Mouse (Mus musculus) left cerebral cortex, postnatal 4 days (tissue): ENCODE data around the gene Dis3l. TPM values are rescaled to one million over a fixed set of nuclear protein-coding genes. Genes with fewer than 3 reads are reported as not detected.

Experiments
- DNase-seq: peaks from one replicate; pipeline ENCODE4 v3.0.0-alpha.2; 2022
- intact Hi-C: fragments of 180-260 bp; cut with DNase I; formaldehyde crosslinking; loops from one replicate; pipeline ENCODE4 v1.15.1; 2025
- total RNA-seq, 2 experiments: library from RNA; stranded (reverse); gene quantifications; 2 replicates each; pipeline ENCODE4 v1.2.3; 2021

Gene Dis3l
- total RNA-seq, result 10 to 100 TPM; 29.0 to 29.5 TPM

DNA sequence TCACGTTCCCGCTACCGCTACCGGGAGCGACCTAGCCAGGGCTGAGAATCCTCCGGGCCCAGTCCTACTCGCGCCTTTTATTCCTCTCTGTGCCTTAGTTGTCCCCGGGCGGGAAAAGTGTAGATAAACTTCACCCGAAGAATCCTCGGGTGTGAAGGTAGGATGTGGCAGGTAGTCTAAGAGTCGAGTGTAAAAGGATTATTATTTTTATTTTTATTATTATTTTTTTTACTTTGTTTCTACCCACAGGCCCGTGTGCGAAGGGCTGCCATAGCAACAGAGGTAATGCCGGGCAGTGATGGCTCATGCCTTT, at the start of gene Dis3l:
Gene Dis3l, minus strand, starts transcription at position 35 of the 313 bp plus-strand sequence.
- DNase-seq, result no peak
- intact Hi-C loops, result loop anchor here (10.0 kb wide), 1 partner anchor 304 kb away; no protein-coding TSS in a partner anchor

DNA sequence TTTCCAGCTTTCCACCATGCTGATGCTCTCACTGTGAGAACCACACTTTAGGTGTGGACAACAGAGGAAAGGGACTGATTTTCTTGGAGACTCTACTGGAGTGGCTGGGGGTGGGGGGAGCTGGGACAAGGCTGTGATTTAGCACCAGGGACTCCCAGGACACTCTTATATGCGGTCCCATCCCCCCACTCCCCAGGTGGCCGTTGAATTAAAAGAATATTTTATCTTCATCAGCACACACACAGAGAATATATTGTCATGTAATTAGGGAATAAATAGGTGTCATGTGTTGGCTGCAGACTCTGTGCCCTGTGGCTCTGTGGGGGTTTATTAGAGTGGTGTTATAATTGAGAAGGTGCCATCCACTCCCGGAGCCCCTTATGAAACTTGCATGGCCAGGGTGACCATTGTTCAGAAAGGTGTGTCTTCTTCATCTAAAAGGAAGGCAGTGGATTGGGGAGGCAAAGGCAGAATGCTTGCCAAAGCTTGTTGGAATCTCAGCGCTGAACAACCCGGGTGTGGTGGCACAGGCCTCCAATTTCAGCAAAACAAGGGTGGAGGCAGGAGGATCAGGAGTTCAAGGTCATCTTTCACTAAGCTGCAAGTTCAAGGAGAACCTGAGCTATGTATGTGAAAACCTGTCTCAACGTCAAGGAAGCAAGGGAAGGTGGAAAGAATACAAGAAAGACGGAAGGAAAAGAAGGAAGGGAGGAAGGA, 48.6 kb upstream of the Dis3l start:
- intact Hi-C loops, result no loop called here
- no peak for DNase-seq

DNA sequence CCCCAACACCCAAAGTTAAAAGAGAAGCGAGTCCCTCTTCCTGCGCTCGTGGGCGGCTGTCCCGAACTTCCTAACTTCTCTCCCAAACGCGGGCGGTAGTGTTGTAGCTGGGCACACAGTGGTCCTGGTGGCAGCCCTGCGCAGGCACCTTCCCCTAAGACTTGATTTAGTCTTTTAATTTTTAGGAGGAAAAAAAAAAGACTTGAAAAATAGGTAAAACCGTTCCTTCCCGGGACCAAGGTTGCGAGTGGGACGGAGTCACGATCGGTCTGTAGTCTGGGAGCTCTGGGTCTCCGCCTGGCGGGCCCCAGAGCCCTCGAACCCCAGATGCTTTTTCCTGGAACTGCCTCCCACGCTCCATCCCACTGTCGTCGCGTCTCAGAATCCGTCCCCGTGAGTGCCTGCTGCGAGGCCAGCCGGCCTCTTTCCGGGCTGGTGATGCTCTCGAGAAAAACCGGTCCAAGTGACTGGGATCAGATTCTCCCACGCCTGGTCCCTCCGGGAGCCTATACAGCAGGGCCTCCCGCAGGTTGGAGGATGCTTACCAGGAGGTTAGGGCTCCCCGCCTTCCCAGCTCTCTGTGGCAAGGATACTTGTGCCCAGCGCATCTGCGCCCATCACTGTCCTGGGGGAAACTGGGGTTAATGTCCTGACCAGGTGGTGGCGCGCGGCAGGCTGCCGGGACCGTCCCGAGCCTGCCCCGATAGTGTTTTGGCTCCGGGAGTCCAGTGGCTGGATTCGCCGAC, 45.6 kb upstream of the Dis3l start:
- intact Hi-C loops, result no loop called here
- DNase-seq, result peak; percentile 24

DNA sequence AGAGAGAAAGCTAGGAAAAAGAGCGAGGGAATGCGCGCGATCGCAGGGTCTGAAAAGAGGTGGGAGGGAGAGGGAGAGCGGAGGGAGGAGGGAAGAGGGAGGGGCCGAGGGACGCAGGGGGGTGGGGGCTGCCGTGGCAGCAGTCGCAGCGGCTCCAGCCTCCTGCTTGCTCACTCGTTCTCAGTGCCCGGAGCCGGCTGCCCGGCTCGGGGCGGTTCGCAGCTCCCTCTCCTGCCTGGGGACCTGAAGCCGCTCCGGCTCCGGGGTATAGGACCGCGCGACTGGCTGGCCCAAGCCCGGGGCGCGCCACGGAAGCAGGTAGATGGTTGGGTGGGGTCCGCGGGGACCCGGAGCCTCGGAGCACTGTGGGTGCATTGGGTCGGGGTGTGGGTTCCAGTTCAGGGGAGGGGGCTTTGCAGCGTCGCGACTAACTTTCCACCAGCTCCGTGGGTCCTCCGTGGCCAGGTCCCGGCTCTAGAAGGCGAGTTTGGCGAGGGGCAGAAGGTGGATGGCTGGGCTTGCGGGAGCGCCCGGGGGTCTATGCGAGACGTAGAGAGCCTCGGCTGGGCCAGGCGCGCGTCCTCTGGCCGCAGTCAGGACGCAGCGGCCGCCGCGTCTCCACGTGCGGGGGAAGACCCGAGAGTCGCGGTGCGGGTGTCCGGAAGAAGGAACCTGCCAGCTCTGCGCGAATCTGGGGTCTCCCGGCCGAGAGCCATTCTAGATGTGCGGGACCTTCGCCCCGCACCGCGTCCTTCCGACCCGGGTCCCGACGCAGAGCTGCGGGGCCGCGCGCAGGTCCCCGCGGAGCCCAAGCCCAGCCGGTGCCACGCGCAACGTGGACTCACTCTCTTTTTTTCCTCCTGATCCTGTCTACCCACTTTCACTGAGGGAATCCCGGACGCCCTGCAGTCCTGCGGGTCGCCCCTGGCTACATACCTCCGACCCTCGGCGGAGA, 44.7 kb upstream of the Dis3l start, which contains the start of gene Megf11:
Gene Megf11, plus strand, starts transcription at position 116 of the 955 bp plus-strand sequence.
- intact Hi-C loops, result no loop called here
- DNase-seq, result peak; percentile 72

DNA sequence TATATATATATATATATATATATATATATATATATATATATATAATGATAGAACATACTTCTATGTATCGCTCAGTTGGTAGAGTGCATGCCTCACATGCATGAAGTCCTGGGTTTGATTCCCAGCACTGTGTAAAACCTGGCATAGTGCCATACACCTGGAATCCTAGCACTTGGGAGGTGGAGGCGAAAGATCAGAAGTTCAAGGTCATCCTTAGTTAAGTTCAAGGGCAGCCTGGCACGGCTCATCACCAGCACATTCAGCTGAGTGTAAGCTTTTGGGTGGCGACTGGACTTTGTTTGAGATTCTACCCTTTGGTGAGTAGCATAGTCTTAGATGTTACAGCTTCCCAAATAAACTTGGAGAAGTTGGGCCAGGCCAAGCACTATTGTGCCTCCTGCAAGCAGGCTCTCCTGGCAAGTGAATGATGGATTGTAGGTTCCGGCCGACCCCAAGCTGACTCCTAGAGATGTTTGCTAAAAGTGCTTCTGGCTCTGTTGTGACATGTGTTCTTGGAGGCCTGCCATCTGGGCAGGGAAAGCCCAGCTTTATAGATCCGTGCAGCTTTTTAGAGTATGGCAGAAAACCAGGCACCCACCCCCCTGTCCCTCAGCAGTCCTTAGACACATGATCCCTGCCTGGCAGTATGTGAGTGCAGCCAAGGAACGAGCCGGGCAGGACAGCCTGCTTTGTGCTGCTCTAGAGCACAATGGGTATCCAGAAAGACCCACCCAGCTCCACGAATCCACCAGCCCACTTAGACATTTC, 42.1 kb upstream of the Dis3l start:
- DNase-seq, result peak; percentile 55
- intact Hi-C loops, result no loop called here

DNA sequence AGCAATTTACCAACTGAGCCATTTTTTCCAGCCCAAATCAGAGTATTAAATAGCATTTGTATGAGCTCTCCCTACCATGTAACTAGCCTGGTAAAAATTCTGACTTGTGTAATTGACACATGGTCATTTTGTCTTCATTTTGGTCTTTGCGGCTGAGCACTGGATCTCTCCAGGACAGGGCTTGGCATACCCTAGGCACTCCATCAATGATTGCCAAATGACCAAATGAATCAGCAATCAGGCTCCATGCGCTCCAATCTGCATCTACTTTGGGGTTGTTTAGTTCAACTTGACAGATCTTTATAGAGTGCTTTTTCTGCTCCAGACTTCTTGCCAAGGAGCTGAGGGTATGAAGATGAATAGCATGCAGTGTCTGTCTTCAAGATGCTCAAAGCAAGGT, 35.3 kb upstream of the Dis3l start:
- intact Hi-C loops, result no loop called here
- no peak for DNase-seq

DNA sequence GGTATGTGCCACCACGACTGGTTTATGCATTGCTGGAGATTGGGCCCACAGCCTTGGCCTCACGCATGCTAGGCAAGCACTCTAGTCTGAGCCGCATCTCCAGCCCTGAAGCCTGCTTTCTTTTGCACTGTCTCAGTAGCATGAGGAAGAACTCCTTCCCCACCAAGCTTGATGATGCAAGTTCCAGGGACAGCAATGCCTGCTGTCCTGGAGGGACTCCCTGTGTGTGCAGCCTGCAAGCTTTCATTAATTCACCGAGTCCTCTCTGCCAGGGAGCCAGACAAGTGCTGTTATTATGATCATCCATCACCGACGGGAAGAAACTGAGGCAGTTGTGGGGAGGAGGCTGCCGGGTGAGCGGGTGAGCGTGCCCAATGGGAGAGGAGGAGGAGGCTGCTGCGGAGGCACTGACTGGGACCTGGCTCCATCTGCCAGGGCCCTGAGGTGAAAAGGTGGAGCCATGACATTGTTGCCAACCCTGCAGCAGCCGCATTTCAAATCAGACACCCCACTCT, 30.3 kb upstream of the Dis3l start:
- no peak for DNase-seq
- intact Hi-C loops, result no loop called here

DNA sequence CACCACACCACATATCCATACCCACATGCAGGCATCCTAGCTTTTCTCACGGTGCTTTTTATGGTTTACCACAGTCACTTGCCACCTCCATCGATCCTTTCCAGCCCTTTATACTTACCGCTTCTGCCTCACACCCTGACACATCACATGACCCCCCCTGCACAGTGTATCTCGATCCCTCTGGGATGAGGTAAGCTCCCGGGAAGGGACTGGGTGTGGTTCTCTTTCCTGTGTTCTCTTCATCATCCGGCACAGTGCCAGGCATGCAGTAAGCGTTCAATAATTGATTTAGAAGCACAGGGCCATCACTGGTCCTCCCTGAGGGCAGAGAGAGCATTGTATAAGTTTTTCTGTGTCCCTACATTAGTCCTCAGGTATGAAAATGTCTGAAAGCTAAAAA, 28.8 kb upstream of the Dis3l start:
- DNase-seq, result no peak
- intact Hi-C loops, result no loop called here

DNA sequence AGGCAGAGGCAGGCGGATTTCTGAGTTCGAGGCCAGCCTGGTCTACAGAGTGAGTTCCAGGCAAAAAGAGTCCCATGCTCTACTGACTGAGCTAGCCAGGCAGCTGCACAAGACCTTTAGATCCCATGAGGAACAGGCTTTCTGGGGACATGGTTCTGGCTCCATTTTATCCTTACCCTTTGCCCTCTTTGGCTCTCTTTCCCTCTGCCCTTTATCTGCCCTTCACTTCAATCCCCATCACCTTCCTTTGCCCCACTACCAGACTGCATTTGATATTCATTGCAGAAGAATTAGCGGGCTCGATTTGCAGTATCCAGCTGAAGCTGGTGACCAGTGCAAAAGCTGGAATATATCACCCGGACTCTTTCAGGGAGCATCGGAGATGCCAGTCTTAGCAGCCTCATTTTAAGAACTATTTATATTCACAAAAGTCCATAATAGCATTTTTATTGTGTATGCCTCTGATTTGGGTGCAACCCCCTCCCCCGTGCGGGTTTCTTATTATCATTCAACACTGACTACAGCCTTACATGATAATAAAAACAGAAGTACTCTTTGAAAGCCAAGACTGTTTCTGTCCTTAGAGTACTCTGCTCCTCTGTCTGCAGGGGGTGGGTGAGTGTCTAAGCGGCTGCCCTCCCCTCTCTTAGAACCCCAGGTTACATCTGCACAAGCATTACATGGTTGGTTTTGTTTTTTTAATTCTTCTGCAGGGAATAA, 20.3 kb upstream of the Dis3l start:
- intact Hi-C loops, result no loop called here
- no peak for DNase-seq

DNA sequence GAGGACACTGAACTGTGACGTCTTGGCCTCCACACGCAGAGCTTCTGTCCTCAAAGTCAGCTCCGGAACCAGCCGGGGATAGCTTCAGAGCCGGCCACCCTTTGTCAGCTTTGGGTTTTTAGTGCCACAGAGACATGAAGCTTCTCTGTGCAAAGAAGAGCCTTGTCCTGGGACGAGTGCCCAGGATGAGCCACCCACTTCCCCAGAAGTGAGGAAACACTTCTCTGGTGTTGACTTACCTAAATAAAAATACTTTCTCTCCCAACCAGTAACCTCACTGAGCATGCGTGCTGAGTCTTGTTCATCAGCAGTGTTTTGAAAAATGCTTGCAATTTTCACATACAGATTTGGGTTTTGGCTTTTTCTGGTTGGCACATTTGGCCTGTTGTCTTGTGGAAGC, 14.5 kb upstream of the Dis3l start:
- intact Hi-C loops, result no loop called here
- no peak for DNase-seq

DNA sequence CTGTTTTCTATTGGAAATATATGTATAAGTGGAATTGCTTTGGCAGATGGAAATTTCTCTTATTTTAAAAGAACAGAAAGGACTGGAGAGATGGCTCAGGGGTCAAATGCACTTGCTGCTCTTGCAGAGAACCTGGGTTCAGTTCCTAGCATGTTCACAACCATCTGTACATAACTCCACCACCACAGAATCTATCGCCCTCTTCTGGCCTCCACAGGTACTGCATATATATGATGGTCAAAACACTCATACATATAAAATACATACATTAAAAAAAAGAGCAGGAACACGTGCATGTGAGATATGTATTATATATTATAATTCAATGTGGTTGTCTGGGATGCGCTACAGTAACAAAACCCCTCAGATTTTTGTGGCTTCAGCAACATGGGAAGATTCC, 10.1 kb upstream of the Dis3l start:
- DNase-seq, result no peak
- intact Hi-C loops, result no loop called here

DNA sequence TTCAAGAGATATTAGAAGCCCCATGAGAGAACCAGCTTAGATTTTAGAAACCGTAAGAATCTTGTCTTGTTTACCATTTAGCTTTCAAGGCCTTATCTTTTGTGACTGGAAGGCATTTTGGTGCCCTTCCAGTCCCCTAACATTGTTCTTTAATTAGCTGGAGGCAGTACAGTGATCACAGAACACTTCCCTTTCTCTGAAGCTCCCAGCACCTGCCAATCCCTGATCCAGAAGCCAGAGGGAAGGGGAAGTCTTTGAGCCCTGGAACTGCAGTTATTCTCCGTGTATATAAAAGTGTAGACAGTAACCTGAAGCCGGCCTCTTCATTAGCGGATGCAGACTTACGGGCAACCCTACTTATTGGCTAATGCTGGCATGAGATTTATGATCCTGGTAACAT, 8.4 kb upstream of the Dis3l start:
- intact Hi-C loops, result loop anchor here (5.0 to 10.0 kb wide), 2 partner anchors 295 to 343 kb away; no protein-coding TSS in a partner anchor

DNA sequence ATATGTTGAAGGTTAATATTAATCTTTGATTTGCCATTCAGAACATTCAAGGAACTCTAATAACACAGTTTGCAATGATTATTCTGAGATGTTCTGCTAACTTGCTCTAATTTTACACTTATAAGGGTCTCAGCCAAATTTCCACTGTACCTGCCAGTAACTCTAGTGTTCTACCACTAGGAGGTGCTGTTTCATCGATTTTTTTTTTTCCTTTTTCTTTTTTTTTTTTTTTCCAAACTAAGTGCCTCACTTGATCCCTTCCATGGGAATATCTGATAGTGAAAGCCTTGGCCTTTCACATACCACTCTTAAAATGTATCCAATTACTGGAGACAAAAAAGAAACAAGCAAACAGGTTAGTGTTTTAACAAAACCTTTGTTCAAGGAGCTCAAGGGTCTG, 6.3 kb upstream of the Dis3l start:
- intact Hi-C loops, result loop anchor here (5.0 to 10.0 kb wide), 2 partner anchors 297 to 345 kb away; no protein-coding TSS in a partner anchor
- no peak for DNase-seq

More for the DNA sequence above, 8.4 kb upstream of the Dis3l start:
- no peak for DNase-seq

DNA sequence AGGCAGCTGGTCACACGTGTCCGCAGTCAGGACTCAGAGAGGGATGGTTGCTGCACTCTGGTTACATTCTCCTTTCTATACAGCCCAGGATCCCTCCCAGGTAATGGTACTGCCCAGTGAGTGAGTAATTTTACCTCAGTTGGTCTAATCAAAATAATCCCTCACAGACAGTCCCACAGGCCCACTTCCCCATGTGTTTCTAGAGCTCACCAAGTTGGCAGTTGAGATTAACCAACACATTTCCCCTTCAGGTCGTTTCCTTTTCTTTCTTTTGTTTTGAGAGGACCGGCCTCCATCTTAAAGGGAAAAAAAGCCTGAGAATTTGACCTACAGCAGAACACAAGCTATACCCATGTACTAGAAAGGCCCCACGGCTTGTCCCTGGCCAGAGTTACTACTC, 4.8 kb upstream of the Dis3l start:
- intact Hi-C loops, result loop anchor here (5.0 to 10.0 kb wide), 2 partner anchors 299 to 346 kb away; no protein-coding TSS in a partner anchor
- no peak for DNase-seq

DNA sequence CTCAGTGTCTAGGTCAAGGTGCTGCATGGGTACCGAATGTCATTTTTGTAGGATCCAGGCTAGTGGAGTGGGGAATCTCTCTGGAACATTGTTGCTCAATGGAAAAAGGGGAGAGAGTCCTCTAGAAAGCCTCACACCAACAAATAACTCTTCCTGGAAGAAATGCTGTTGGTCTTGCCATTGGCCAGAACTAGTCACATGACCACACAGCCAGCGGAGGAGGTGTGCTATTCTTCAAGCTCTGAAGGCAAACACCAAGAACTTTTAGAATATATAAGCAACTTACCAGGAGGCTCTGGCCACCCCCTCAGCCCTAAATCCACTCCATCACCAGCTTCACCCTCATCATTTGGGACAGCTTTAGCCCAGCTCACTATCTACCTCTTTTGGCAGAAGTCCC, 2.6 kb upstream of the Dis3l start:
- DNase-seq, result no peak
- intact Hi-C loops, result loop anchor here (10.0 kb wide), 1 partner anchor 301 kb away; no protein-coding TSS in a partner anchor

DNA sequence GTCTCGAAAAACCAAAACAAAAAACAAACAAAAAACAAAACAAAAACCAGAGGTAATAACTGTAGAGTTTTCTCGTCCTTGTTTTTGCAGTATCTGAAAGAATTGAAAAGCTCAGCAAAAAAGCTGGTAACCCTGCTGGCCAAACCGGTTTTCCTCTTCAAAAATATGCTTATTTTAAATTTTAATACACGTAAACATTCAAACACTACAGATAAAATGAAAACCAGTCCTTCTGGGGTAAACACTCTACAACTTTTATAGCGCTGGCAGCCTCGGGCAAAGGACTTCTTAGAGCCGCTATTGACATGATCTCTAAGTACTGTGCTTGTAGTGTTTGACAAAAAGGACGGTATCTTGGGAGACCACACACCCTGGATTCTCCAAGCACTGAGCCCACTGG, 583 bp upstream of the Dis3l start:
- intact Hi-C loops, result loop anchor here (10.0 kb wide), 1 partner anchor 303 kb away; no protein-coding TSS in a partner anchor
- DNase-seq, result no peak

DNA sequence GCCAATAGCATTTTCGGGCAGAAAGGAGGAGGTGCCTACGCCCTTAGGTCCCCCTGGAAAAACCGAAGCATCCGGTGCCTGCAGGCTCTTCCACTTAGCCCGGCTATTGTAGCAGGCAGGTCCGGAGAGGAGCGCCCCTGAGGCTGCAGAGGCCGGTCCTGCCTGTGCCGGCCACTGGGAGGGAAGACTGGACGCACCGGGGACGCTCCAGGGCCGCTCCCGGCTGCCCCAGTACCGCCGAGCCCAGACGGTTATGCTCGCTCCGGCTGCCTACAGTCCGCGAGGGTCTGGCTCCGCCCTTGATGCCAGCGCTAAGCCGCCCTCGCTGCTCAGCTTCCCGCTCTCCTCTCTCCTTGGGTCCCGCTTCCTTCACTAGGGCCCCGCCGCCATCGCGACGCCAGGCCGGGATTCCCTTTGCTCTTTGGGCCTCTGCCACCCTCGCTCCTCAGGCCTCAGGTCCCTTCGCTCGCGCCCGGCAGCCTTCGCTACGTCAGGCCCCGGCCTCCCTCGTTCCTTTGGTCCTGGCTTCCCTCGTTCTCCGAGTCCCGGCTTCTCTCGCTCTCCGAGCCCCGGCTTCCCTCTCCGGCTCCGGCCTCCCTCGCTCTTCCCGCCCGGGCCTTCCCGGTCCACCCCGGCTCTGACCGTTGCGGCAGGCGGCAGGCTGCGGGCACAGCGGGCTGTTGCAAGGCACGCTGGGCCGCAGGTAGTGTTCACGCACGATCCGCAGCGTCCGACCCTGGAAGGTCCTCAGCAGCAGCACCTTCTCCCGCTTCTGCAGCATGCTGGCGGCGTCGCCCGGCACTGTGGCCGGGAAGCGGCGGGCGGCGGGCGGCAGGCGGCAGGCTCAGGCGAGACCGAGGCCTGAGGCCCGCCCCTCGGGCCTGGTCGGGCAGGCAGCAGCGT, 486 bp downstream of the Dis3l start:
- intact Hi-C loops, result loop anchor here (10.0 kb wide), 1 partner anchor 304 kb away; no protein-coding TSS in a partner anchor
- DNase-seq, result peak; percentile 75

DNA sequence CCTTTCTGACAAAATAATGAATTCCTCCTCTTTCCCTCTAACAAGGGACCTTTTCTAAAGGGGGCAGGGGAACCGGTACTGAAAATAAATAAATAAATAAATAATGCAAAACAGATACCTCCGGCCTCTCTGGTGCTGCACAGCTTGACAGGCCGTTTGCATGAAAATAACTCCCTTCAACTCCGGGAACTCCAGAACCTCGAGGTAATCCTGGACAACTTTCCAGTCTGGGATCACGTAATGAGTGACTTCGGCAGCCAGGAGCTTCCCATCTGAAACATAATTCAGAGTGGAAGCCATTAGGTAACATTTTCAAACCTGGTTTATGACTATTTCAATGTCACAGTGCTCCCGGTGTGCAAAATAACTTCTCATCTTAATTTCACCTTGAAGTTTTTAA, 1.7 kb downstream of the Dis3l start:
- intact Hi-C loops, result no loop called here
- DNase-seq, result no peak
